Mouse (Mus musculus) thymus, adult 2 months (tissue): ENCODE results near the gene Rogdi. TPM values are rescaled to one million over a fixed set of nuclear protein-coding genes. Genes with fewer than 3 reads are reported as not detected.

Experiments
- DNase-seq: peaks from one replicate; pipeline ENCODE4 v3.0.0; 2021
- H3K27ac ChIP-seq: fragments of 200-500 bp; 2 replicates; pipeline ENCODE4 v1.5.1; 2012; ENCODE audit warnings: low read length, control low read depth; ENCODE audit not compliant: control insufficient read depth, insufficient read depth
- H3K27me3 ChIP-seq: fragments of 200-500 bp; 2 replicates; pipeline ENCODE4 v1.6.1; 2012; ENCODE audit warnings: mild to moderate bottlenecking, low read length, moderate library complexity, mixed read lengths; ENCODE audit not compliant: control insufficient read depth, insufficient read depth
- H3K36me3 ChIP-seq: fragments of 200-500 bp; 2 replicates; pipeline ENCODE4 v1.6.1; 2012; ENCODE audit warnings: mild to moderate bottlenecking, low read length, moderate library complexity; ENCODE audit not compliant: control insufficient read depth, insufficient read depth
- H3K4me1 ChIP-seq: fragments of 200-500 bp; replicated peaks from 2 replicates; pipeline ENCODE4 v1.6.1; 2012; ENCODE audit warnings: low read length; ENCODE audit not compliant: control insufficient read depth, insufficient read depth
- H3K4me3 ChIP-seq: fragments of 200-500 bp; 2 replicates; pipeline ENCODE4 v1.5.1; 2012; ENCODE audit warnings: mild to moderate bottlenecking, low read length, control low read depth, moderate library complexity; ENCODE audit not compliant: control insufficient read depth, insufficient read depth
- CTCF ChIP-seq: fragments of 200-500 bp; IDR thresholded peaks from 2 replicates; pipeline ENCODE4 v1.5.1; 2012; ENCODE audit warnings: mild to moderate bottlenecking, control low read depth, low read length, moderate library complexity, borderline replicate concordance; ENCODE audit not compliant: control insufficient read depth, poor library complexity, insufficient read depth; ENCODE audit errors: extremely low read depth
- POLR2A ChIP-seq: fragments of 200-500 bp; IDR thresholded peaks from 2 replicates; pipeline ENCODE4 v1.6.1; 2012; ENCODE audit warnings: mild to moderate bottlenecking, low read length, control low read depth, moderate library complexity; ENCODE audit not compliant: control insufficient read depth, poor library complexity, insufficient read depth; ENCODE audit errors: extremely low read depth
- WGBS: fragments of 180-500 bp; shearing (Covaris S2); methylation state at CpG from one replicate; pipeline ENCODE4 v1.1.7; 2018; 5-methylcytosine and 5-hydroxymethylcytosine counted together
- polyA plus RNA-seq: library from polyadenylated mRNA; depleted of rRNA; stranded (reverse); fragments of >200 nt; gene quantifications from 2 replicates; pipeline ENCODE4 v1.2.3, GENCODE M21; 2012

Rogdi gene
- polyA plus RNA-seq, 1 experiment: 142 TPM

DNA sequence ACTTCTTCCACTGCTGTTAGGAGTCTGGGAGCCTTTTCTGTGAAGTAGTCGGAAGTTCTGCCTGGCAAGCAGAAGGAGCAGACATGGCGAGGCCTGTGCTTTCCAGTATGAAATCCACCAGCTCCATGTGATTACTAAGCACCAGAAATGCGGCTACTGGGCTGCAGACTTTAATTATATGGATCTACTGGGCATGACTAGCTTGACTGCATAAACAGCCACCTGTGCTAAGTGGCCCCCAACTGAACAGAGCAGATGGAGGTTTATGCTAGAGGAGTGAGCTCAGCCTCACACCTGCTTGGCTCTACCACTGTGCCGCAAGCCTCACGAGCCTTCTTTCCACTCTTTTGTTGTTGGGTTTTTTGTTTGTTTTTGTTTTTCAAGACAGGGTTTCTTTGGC lies 38.8 kb downstream of the Rogdi start:
- Histone ChIP-seq H3K27ac (peak overlapping the region; percentile 53; the same call in 1 of the 2 replicates), H3K4me3 (no peak overlapping the region), H3K36me3 (no peaks in the 10 kb centered on the region), H3K4me1 (peaks cover 8% of the 10 kb centered on the region), H3K27me3 (no peaks in the 10 kb centered on the region)
- no peak for DNase-seq
- WGBS: 75% methylated on average over 5 of the region's 5 CpGs
- TF ChIP-seq POLR2A (no peak), CTCF (no peak)

- WGBS: 67% methylated on average over 4 of the region's 4 CpGs
- no peak for DNase-seq
Observed at GRCm38 (mm10) chr16:4971626-4972025, 41.7 kb downstream of the Rogdi start.

GRCm38 (mm10) chr16:4969055-4969843 lies 44.1 kb downstream of the Rogdi start:
- no peaks in the 10 kb centered on the region for H3K36me3 ChIP-seq
- H3K27ac ChIP-seq: no peak overlapping the region
- DNase-seq: no peak
- H3K4me3 ChIP-seq: no peak overlapping the region
- peaks cover 15% of the 10 kb centered on the region for H3K4me1 ChIP-seq
- no peaks in the 10 kb centered on the region for H3K27me3 ChIP-seq
- TF ChIP-seq POLR2A (no peak), CTCF (no peak)
- WGBS: 33% methylated on average over 5 of the region's 5 CpGs

More at GRCm38 (mm10) chr16:4971626-4972025, 41.7 kb downstream of the Rogdi start:
- no peaks in the 10 kb centered on the region for H3K36me3 ChIP-seq
- no peaks in the 10 kb centered on the region for H3K27me3 ChIP-seq
- no peak overlapping the region for H3K27ac ChIP-seq
- H3K4me3 ChIP-seq: no peak overlapping the region
- peaks cover 13% of the 10 kb centered on the region for H3K4me1 ChIP-seq
- TF ChIP-seq POLR2A: no peak

DNA sequence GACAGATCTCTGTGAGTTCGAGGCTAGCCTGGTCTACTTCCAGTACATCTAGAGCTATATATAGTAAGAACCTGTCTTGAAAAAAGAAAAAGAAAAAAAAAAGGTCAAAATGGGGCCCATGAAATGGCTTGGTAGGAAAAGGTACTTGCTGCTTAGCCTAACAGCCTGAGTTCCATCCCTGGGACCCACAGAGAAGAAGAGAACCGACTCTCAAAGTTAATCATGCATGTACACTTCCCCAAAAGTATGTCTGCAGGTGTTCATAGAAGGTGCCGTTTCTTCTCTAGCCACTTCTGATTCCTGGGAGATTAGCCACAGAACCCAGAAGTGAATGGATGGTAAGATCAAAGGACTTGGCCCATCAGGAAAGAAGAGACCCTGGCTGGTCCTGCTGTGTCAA lies 44.9 kb downstream of the Rogdi start:
- DNase-seq: no peak
- WGBS: 36% methylated on average over 3 of the region's 3 CpGs

GRCm38 (mm10) chr16:4965392-4966129 lies 47.8 kb downstream of the Rogdi start:
- no peak for DNase-seq
- no peak overlapping the region for H3K27ac ChIP-seq
- WGBS: 96% methylated on average over 8 of the region's 8 CpGs
- TF ChIP-seq CTCF (no peak), POLR2A (no peak)
- no peaks in the 10 kb centered on the region for H3K36me3 ChIP-seq
- H3K27me3 ChIP-seq: no peaks in the 10 kb centered on the region
- H3K4me3 ChIP-seq: no peak overlapping the region
- peaks cover 19% of the 10 kb centered on the region for H3K4me1 ChIP-seq

More for the DNA sequence above, 44.9 kb downstream of the Rogdi start:
- Histone ChIP-seq H3K27me3 (no peaks in the 10 kb centered on the region), H3K4me3 (no peak overlapping the region), H3K4me1 (peaks cover 15% of the 10 kb centered on the region), H3K36me3 (no peaks in the 10 kb centered on the region), H3K27ac (no peak overlapping the region)
- TF ChIP-seq CTCF (no peak), POLR2A (no peak)

GRCm38 (mm10) chr16:4964731-4965391 lies 48.5 kb downstream of the Rogdi start:
- peak overlapping the region; percentile 90 for H3K4me3 ChIP-seq
- no peak for DNase-seq
- WGBS: 5% methylated on average over 13 of the region's 13 CpGs

More at GRCm38 (mm10) chr16:4964731-4965391, 48.5 kb downstream of the Rogdi start:
- 0 out of 2 replicates have a peak overlapping the region, but pooled peaks have one; percentile 40 for H3K27ac ChIP-seq
- TF ChIP-seq CTCF: no peak
- no peaks in the 10 kb centered on the region for H3K36me3 ChIP-seq
- peaks cover 23% of the 10 kb centered on the region for H3K4me1 ChIP-seq
- H3K27me3 ChIP-seq: no peaks in the 10 kb centered on the region
